Mouse (Mus musculus) frontal cortex, adult 2 months (tissue): ENCODE measurements around the gene Cuedc2. TPM values are rescaled to one million over a fixed set of nuclear protein-coding genes. Genes with fewer than 3 reads are reported as not detected.

Experiments
- DNase-seq, 2 experiments: peaks; one replicate each; pipeline ENCODE4 v3.0.0; 2022; ENCODE audit warnings: low spot score in 1 of 2; ENCODE audit errors: extremely low spot score in 1 of 2
- polyA plus RNA-seq: library from polyadenylated mRNA; depleted of rRNA; stranded (reverse); fragments of >200 nt; gene quantifications from 2 replicates; pipeline ENCODE4 v1.2.3, GENCODE M21; 2012

Cuedc2 gene
- polyA plus RNA-seq, 1 experiment: 229 TPM

DNA sequence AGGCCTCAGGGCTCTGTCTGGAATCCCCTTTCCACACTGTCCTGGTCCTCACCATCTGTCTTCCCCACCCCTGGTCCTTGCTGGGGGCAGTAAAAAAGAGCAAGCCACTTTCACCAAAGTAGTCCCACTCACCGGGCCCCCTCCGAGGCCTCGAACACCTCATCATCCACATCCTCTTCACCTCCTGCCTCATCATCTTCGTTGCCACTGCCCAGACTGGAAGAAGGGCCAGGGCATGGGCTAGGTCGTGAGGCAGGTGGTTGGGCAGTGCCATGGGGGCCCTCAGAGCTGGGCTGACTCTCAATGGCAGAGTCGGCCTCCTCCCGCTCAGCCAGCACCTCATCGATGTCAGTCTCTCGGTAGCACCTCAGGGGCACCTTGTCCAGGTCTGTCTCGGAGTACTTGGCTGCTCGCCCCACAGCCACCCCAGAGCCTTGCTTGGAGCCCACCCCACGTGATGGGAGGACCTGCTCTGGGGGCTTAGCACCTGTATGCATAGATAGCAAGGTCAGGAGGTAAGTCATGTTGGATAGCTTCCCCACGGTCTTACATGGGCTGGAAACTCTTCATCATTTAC is 15.4 kb downstream of the Cuedc2 start:
- DNase-seq: no peak

- no peak for DNase-seq
Observed at GRCm38 (mm10) chr19:46322144-46322995, 16.1 kb downstream of the Cuedc2 start.

DNA sequence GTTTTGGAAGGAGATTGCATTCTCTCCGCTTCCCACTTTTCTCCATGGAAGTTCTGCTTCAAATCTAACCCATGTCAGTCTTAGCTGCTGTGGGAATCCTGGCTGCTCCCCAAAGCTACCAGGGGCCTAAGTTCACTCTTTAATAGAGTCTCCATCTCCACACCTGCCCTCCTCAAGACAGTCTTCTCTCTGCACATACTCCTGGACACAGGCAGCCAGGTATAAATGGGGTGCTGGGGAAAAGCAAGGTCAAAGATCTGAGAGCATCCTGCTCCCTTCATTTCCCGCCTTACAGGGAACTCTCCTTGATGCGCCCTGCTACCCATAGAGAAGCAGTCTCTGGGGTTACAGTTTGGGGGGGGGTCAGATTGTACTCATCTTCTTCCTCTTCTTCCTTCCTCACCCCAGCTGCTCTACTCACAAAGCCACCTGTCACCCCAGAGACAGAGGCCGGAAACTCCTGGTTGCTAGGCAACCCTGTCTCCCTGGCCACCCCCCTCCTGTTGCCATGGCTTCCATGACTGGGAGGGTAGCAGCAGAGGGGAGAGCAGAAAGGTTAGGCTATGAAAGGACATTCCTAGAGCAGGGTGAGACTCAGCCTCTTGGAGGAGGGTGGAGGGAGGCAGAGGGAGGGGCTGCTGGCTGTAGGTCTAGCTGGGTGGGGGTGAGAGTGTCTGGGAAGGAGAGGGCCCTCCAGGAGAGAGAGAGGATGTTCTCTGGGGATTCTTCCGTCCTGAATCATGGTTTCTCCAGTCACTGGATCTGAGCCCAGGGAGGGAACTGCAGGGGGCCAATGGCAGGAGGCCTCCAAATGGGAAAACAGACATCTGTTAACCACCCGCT is 17.2 kb downstream of the Cuedc2 start:
- no peak for DNase-seq

GRCm38 (mm10) chr19:46320076-46320785 is 18.3 kb downstream of the Cuedc2 start:
- DNase-seq: peak in 1 of 2 experiments; percentile 0

GRCm38 (mm10) chr19:46318586-46319378 is 19.7 kb downstream of the Cuedc2 start:
- peak; percentile 91 to 97 for DNase-seq

DNA sequence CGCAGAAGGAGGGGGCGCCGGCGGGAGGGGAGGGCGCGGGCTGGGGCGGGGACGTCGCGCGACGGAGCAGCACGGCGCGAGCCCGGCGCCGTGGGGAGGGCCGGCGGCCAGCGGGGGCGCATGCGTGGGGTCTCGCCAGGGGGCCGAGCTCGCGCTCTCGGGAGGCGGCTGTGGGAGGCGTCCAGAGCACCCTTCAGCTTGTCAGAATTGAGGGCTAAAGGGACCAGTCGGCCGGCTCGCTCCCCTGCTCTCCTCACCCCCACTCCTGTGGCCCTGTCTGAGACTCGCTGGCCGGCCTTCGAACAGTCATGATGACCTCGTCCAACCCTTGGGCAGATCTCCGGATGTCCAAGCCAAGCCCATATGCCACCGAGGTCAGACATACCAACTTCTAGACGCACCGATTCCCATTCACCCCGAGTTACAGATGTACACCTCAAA is 20.5 kb downstream of the Cuedc2 start:
- peak in 1 of 2 experiments; percentile 60 for DNase-seq

- DNase-seq: peak in 1 of 2 experiments; percentile 12
Observed at GRCm38 (mm10) chr19:46317546-46317885, 21.0 kb downstream of the Cuedc2 start.

DNA sequence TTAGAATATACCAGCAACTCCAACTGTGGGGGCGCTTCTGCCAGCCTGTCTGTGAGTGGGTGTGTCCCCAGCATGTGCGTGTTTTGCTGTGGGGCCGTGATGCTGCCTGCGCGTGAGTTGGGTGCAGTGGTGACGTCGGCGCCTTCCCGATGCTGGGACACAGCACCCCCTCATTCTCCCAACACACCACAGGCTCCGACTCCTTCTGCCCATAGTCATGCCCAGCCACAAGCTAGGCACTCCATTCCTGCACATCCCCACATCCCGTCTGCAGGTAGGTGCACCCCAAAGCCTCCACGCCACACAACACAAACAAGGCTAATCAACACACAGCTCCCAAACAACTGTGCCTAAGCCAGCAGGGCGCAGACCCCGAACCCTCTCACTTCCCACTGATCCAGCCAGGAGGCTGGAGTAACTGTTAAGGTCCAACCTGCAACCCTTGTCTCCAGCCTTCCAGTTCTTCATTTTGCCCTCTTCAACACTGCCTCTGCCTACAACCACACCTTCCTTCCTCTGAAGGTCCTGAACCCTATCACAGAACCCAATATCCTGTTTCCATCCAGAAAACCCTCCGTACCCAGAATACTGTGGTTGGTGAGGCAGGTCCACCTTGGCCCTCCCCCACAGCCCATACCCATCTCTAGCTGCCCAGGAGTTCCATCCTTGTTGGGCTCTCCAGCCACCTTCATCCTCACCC is 21.5 kb downstream of the Cuedc2 start:
- DNase-seq: peak in 1 of 2 experiments; percentile 85

GRCm38 (mm10) chr19:46315752-46316610 is 22.5 kb downstream of the Cuedc2 start:
- peak in 1 of 2 experiments; percentile 32 for DNase-seq

- DNase-seq: peak in 1 of 2 experiments; percentile 33
Observed at GRCm38 (mm10) chr19:46314872-46315742, 23.4 kb downstream of the Cuedc2 start.

- DNase-seq: peak in 1 of 2 experiments; percentile 7
Observed at GRCm38 (mm10) chr19:46314151-46314601, 24.3 kb downstream of the Cuedc2 start.

GRCm38 (mm10) chr19:46313591-46313990 is 24.9 kb downstream of the Cuedc2 start:
- DNase-seq: peak in 1 of 2 experiments; percentile 1

GRCm38 (mm10) chr19:46313116-46313515 is 25.4 kb downstream of the Cuedc2 start:
- no peak for DNase-seq

- DNase-seq: no peak
Observed at GRCm38 (mm10) chr19:46312566-46312965, 25.9 kb downstream of the Cuedc2 start.

GRCm38 (mm10) chr19:46311341-46311740 is 27.2 kb downstream of the Cuedc2 start:
- DNase-seq: no peak

DNA sequence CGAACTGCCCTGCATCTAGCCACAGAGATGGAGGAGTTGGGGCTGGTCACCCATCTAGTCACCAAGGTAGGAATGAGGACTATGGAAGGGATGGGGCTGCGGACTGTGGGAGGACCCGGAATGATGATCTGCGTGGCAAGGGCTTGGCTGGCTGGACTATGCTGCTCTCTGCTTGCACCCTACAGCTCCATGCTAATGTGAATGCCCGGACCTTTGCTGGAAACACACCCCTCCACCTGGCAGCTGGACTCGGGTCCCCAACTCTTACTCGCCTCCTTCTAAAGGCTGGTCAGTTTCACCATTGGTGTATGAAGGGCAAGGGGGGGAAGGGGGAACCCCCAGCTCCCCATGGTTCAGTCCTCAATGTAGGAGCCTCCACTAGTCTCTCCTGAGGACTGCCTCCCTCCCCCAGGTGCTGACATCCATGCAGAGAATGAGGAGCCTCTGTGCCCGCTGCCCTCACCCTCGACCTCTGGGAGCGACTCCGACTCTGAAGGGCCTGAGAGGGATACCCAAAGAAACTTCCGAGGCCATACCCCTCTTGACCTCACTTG is 28.1 kb downstream of the Cuedc2 start:
- DNase-seq: no peak
